Mouse (Mus musculus): ENCODE results near the gene Mcl1. TPM values are rescaled to one million over a fixed set of nuclear protein-coding genes. Genes with fewer than 3 reads are reported as not detected.

Gene Mcl1
- polyA plus RNA-seq, 1 experiment: 45.4 TPM

DNA sequence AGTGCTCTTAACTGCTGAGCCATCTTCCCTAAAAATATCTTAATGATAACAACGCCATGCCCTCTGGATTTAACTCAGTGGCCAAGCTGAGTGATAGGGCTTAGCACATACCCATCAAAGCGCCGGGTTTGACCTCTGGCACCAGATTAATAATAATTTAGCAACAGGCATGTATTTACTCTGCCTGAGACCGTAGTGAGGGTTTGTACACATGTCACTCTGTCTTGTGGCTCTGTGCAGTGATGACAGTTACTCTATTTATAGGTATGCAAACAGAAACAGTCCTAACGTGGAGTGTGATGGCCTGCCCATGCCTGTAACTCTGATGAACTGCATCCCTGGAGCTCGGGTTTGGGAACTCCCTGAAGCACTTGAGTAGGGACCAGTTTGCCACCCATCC is 34.1 kb downstream of the Mcl1 start:
- Histone ChIP-seq H3K27me3 (ENCODE audit: control insufficient read depth, insufficient read depth, low read length) (no peaks in the 10 kb centered on the region), H3K27ac (ENCODE audit: insufficient read depth, low read length) (no peak overlapping the region), H3K4me1 (ENCODE audit: control insufficient read depth, insufficient read depth, low read length) (no peaks in the 10 kb centered on the region), H3K4me3 (replicated peaks; ENCODE audit: insufficient read depth, low read depth, low read length) (no peak overlapping the region)
- 82% methylated on average over 6 of the region's 6 CpGs for WGBS
- DNase-seq: no peak
- TF ChIP-seq POLR2A (IDR thresholded peaks at IDR 0.05; ENCODE audit: borderline replicate concordance, insufficient read depth, low read length): no peak

DNA sequence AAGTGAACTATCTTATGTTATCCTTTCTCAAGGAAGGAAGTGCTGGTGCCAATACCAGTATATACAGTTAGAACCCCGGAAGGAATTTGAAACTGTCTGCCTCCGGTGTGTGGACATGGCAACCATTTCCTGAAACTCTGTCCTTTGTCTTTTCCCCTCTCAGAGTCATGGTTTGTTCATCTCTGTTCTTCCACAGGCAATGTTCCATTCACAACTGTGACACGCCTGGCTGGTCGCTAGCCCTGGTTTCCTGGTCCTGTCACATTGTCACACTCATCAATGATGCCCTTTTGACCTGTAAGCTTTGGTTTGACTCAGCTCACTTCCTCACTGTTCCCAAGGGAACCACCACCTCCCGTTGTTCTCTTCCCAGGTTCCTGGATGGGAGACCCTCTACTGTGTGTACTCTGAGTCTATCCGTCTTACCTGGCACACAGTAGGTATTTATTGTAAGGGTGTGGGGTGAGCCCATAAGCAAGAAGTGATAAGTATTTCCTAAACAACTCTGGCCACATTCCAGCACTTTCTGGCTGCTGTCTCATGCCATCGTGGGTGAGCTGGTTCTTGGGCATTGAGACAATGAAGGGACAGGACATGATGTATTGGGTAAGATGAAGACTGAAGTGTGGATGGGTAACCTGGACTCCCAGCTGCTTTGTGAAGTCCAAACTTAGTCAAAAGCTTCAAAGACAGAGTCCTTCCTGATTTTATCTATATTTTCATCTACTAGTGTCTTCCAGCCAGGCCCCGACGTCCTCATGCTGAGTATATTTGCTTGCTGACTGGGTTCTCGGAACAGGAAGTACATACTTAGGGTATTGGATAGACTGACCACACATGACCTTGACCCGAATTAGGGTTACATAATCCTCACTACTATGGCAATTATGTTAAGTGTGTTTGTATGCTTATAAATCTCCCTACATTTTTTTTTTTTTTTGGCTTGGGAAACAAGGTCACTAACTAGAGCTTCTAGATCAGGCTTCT is 35.5 kb downstream of the Mcl1 start:
- no peaks in the 10 kb centered on the region for H3K27me3 ChIP-seq (ENCODE audit: control insufficient read depth, insufficient read depth, low read length)
- no peak overlapping the region for H3K27ac ChIP-seq (ENCODE audit: insufficient read depth, low read length)
- TF ChIP-seq CTCF (IDR thresholded peaks at IDR 0.05; ENCODE audit: borderline replicate concordance, insufficient read depth, low read depth, low read length) (no peak), POLR2A (IDR thresholded peaks at IDR 0.05; ENCODE audit: borderline replicate concordance, insufficient read depth, low read length) (no peak)
- no peak overlapping the region for H3K4me3 ChIP-seq (replicated peaks; ENCODE audit: insufficient read depth, low read depth, low read length)
- DNase-seq: no peak
- 58% methylated on average over 11 of the region's 11 CpGs for WGBS
- no peaks in the 10 kb centered on the region for H3K4me1 ChIP-seq (ENCODE audit: control insufficient read depth, insufficient read depth, low read length)

DNA sequence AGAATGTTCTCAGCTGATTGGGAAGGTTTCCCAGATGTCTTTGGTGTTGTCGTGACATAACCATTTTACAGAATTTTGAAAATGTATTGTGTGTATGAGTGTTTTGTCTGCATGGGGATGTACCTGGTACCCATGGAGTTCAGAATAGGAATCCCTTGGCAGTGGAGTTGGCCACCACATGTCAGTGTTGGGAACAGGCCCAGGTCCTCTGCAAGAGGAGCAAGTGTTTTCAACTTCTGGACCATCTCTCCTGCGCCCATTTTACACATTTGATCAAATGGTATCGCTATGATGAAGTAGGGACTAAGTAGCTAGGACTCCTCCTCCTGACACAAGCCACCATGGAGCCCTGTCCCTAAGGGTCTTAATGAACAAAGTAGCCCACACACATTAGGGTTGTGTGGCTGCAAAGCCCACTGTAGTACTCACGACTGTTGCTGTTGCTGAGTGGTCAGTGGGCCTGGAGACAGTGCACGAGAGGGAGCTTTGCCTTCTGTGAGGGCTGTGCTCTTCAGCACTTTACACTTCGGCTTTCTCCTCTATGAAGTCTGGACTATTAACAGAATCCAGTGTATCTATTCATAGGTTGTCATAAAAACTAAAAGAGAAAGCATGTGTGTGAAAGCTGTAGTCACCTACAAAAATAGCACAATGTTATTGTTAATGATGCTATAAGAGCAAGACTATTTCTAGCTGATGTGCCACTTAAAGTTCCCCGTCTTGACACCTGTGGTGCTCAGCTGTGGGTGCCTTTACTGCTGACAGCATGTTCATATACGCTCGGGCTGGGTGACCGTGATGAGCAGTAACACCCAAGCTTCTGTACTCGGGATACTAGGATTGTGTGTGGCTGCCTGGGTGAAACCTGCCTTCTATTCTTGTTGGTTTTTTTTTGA is 36.5 kb downstream of the Mcl1 start:
- H3K4me3 ChIP-seq (replicated peaks; ENCODE audit: insufficient read depth, low read depth, low read length): no peak overlapping the region
- no peak for DNase-seq
- H3K4me1 ChIP-seq (ENCODE audit: control insufficient read depth, insufficient read depth, low read length): peaks cover 3% of the 10 kb centered on the region
- H3K27ac ChIP-seq (ENCODE audit: insufficient read depth, low read length): no peak overlapping the region
- no peak for TF ChIP-seq CTCF (IDR thresholded peaks at IDR 0.05; ENCODE audit: borderline replicate concordance, insufficient read depth, low read depth, low read length)
- TF ChIP-seq POLR2A (IDR thresholded peaks at IDR 0.05; ENCODE audit: borderline replicate concordance, insufficient read depth, low read length): no peak
- whole genome bisulfite sequencing: 89% methylated on average over 11 of the region's 11 CpGs
- H3K27me3 ChIP-seq (ENCODE audit: control insufficient read depth, insufficient read depth, low read length): no peaks in the 10 kb centered on the region

DNA sequence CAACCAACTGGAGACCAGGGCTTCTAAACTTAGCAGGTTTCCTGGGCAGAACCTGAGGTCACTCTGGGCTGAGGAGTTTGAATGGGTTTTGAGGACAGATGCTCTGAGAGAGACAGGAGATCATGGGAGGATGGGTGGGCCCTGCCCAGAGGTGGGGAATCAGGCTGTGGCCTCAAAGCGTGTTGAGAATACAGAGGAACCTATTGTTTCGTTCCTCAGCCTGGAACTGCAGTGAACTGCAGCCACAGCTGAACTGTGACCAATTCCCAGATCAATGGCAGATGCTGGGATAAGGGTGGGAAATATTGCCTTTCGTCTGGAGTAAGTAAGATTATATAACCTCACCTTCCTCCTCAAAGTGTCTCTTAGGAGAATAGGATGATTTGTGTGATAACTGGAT is 37.2 kb downstream of the Mcl1 start:
- Histone ChIP-seq H3K27me3 (ENCODE audit: control insufficient read depth, insufficient read depth, low read length) (no peaks in the 10 kb centered on the region), H3K4me3 (replicated peaks; ENCODE audit: insufficient read depth, low read depth, low read length) (no peak overlapping the region), H3K4me1 (ENCODE audit: control insufficient read depth, insufficient read depth, low read length) (peaks cover 9% of the 10 kb centered on the region), H3K27ac (ENCODE audit: insufficient read depth, low read length) (no peak overlapping the region)
- TF ChIP-seq CTCF (IDR thresholded peaks at IDR 0.05; ENCODE audit: borderline replicate concordance, insufficient read depth, low read depth, low read length) (no peak), POLR2A (IDR thresholded peaks at IDR 0.05; ENCODE audit: borderline replicate concordance, insufficient read depth, low read length) (no peak)
- no peak for DNase-seq
- WGBS: 76% methylated on average over 3 of the region's 3 CpGs

DNA sequence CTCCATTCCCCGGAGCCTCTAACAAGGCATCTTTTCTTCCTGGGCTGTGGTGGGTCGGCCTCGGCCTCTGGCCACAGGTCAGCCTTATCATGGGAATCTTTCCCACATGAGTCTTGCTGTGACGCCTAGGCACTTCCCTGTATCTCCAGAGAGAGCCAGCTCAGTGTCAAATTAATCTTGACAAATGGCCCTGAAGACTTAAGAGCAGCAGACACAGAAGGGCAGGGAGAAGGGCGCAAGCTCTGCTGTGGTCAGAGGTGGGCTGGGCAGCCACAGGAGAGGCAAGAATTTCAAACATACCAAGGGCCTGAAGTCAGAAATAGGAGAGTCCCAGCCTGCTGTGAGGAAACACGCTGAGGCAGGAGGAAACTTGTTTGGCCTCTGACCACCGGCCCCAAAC is 37.8 kb downstream of the Mcl1 start:
- WGBS: 44% methylated on average over 7 of the region's 7 CpGs
- H3K27ac ChIP-seq (ENCODE audit: insufficient read depth, low read length): no peak overlapping the region; the same call in 1 of the 2 replicates

DNA sequence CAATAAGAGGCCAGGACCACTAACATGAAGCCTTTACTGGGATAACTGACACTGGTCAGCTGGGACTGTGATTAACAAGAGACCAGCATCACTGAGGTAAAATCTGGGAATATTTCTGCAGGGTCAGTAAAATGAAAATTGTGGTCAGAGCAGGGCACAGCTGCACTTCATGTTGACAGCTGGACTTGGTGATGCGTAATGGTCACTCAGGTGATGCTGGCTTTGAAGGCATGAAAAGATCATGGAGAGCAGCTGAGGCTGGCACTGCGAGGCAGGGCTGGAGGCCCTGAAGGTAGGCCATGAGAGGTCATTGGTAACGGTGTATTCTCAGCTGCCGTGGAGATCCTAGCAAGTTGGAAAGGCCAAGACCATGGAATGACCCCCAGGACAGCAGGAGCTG is 39.7 kb downstream of the Mcl1 start:
- Histone ChIP-seq H3K4me3 (replicated peaks; ENCODE audit: insufficient read depth, low read depth, low read length) (no peak overlapping the region), H3K4me1 (ENCODE audit: control insufficient read depth, insufficient read depth, low read length) (peaks cover 9% of the 10 kb centered on the region), H3K27ac (ENCODE audit: insufficient read depth, low read length) (no peak overlapping the region), H3K27me3 (ENCODE audit: control insufficient read depth, insufficient read depth, low read length) (no peaks in the 10 kb centered on the region)
- DNase-seq: no peak
- TF ChIP-seq POLR2A (IDR thresholded peaks at IDR 0.05; ENCODE audit: borderline replicate concordance, insufficient read depth, low read length) (no peak), CTCF (IDR thresholded peaks at IDR 0.05; ENCODE audit: borderline replicate concordance, insufficient read depth, low read depth, low read length) (no peak)
- WGBS: 100% methylated on average over 4 of the region's 4 CpGs

More for the DNA sequence above, 37.8 kb downstream of the Mcl1 start:
- TF ChIP-seq POLR2A (IDR thresholded peaks at IDR 0.05; ENCODE audit: borderline replicate concordance, insufficient read depth, low read length): no peak
- TF ChIP-seq CTCF (IDR thresholded peaks at IDR 0.05; ENCODE audit: borderline replicate concordance, insufficient read depth, low read depth, low read length): no peak
- Histone ChIP-seq H3K27me3 (ENCODE audit: control insufficient read depth, insufficient read depth, low read length) (no peaks in the 10 kb centered on the region), H3K4me1 (ENCODE audit: control insufficient read depth, insufficient read depth, low read length) (peaks cover 9% of the 10 kb centered on the region), H3K4me3 (replicated peaks; ENCODE audit: insufficient read depth, low read depth, low read length) (no peak overlapping the region)
- no peak for DNase-seq

DNA sequence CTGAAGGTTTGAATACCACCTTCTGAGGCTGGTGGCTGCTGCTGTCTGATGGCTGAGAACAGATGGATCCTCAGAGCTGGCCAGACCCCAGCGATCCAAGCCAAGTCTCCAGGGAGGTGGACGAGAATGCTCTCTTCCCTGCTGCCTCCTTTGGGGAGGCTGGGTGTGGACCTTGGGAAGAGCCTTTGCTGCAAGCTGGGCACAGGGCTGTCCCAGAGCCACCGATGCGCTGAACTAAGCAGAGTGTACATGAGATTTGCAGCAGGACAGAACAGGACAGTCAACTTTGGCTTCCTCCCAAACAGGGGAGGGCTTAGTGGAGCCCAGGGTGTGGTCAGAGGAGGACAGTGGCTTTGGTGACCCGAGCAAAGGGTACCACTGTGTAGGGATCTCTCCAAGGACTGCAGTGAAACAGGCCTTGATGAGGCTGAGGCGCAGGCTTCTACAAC is 41.7 kb downstream of the Mcl1 start:
- TF ChIP-seq POLR2A (IDR thresholded peaks at IDR 0.05; ENCODE audit: borderline replicate concordance, insufficient read depth, low read length): no peak
- no peak for TF ChIP-seq CTCF (IDR thresholded peaks at IDR 0.05; ENCODE audit: borderline replicate concordance, insufficient read depth, low read depth, low read length)
- DNase-seq: peak; percentile 74 to 81
- WGBS: 12% methylated on average over 6 of the region's 6 CpGs
- Histone ChIP-seq H3K27ac (ENCODE audit: insufficient read depth, low read length) (no peak overlapping the region; the same call in 1 of the 2 replicates), H3K4me1 (ENCODE audit: control insufficient read depth, insufficient read depth, low read length) (peaks cover 9% of the 10 kb centered on the region), H3K27me3 (ENCODE audit: control insufficient read depth, insufficient read depth, low read length) (no peaks in the 10 kb centered on the region), H3K4me3 (replicated peaks; ENCODE audit: insufficient read depth, low read depth, low read length) (no peak overlapping the region)
